Mouse (Mus musculus) kidney, embryonic 16.5 days (tissue): ENCODE data around the gene A830018L16Rik. TPM values are rescaled to one million over a fixed set of nuclear protein-coding genes. Genes with fewer than 3 reads are reported as not detected.
"Not testable (repeated sequence)": the region's sequence is repeated elsewhere in the genome, so short reads cannot be mapped to it uniquely, and the experiment has no call there.

Experiments
- ATAC-seq: fragments of 200-750 bp; cut with Nextera tagmentation; 2 replicates; pipeline ENCODE4 v1.8.0; 2017; ENCODE audit warnings: moderate TSS enrichment; ENCODE audit not compliant: low FRiP score, low TSS enrichment
- H3K27ac ChIP-seq: fragments of 300-500 bp; sonication (generic); 2 replicates; pipeline ENCODE4 v1.5.1; 2014; ENCODE audit warnings: low read length
- H3K27me3 ChIP-seq: fragments of 300-500 bp; sonication (generic); 2 replicates; pipeline ENCODE4 v1.6.1; 2014; ENCODE audit warnings: low read length, control low read depth, mixed read lengths; ENCODE audit not compliant: insufficient read depth
- H3K36me3 ChIP-seq: fragments of 300-500 bp; sonication (generic); 2 replicates; pipeline ENCODE4 v1.6.1; 2014; ENCODE audit warnings: low read length, control low read depth, mixed read lengths; ENCODE audit not compliant: insufficient read depth
- H3K4me1 ChIP-seq: fragments of 300-500 bp; sonication (generic); 2 replicates; pipeline ENCODE4 v1.6.1; 2014; ENCODE audit warnings: low read length, control low read depth, mixed read lengths; ENCODE audit not compliant: insufficient read depth
- H3K4me2 ChIP-seq: fragments of 300-500 bp; sonication (generic); replicated peaks from 2 replicates; pipeline ENCODE4 v1.6.1; 2014; ENCODE audit warnings: low read depth, low read length
- H3K4me3 ChIP-seq: fragments of 300-500 bp; sonication (generic); 2 replicates; pipeline ENCODE4 v1.5.1; 2014; ENCODE audit warnings: mild to moderate bottlenecking, low read length
- H3K9ac ChIP-seq: fragments of 300-500 bp; sonication (generic); replicated peaks from 2 replicates; pipeline ENCODE4 v1.6.1; 2014; ENCODE audit warnings: low read length
- H3K9me3 ChIP-seq: fragments of 300-500 bp; sonication (generic); 2 replicates; pipeline ENCODE4 v1.6.1; 2016; ENCODE audit warnings: low read length, control low read depth
- WGBS: fragments of 180-500 bp; shearing (Covaris S2); extraction: QIAGEN DNeasy Blood & Tissue Kit; methylation state at CpG from one replicate; pipeline ENCODE4 v1.1.7; 2014; 5-methylcytosine and 5-hydroxymethylcytosine counted together
- polyA plus RNA-seq: library from polyadenylated mRNA; unstranded; fragments of >200 nt; fragmentation: Nextera tagmentation; extraction: Ambion mirVana; gene quantifications from 2 replicates; pipeline ENCODE4 v1.2.1, GENCODE M21; 2015

Gene A830018L16Rik
- polyA plus RNA-seq, 1 experiment from 2014 or later: 0.42 TPM

- not testable (repeated sequence) for H3K4me1 ChIP-seq, H3K36me3 ChIP-seq, H3K4me2 ChIP-seq, H3K27ac ChIP-seq, ATAC-seq, H3K4me3 ChIP-seq, H3K27me3 ChIP-seq, H3K9ac ChIP-seq, H3K9me3 ChIP-seq
- WGBS: 91% methylated on average over 5 of the region's 5 CpGs
These were observed 606.7 kb downstream of the A830018L16Rik start for GRCm38 (mm10) chr1:12020646-12021045.
